Mouse (Mus musculus) spleen, adult 2 months (tissue): ENCODE measurements around the gene Brd1.

ENCODE experiments used
- CTCF ChIP-seq: fragments of 200-500 bp; IDR thresholded peaks from 2 replicates; pipeline ENCODE4 v1.5.1; 2011; ENCODE audit warnings: mild to moderate bottlenecking, inconsistent platforms; ENCODE audit not compliant: insufficient read depth, insufficient read length, insufficient replicate concordance; ENCODE audit errors: extremely low read depth
- POLR2A ChIP-seq: fragments of 200-500 bp; IDR thresholded peaks from 2 replicates; pipeline ENCODE4 v1.6.1; 2011; ENCODE audit warnings: low read depth, low read length, inconsistent platforms

DNA sequence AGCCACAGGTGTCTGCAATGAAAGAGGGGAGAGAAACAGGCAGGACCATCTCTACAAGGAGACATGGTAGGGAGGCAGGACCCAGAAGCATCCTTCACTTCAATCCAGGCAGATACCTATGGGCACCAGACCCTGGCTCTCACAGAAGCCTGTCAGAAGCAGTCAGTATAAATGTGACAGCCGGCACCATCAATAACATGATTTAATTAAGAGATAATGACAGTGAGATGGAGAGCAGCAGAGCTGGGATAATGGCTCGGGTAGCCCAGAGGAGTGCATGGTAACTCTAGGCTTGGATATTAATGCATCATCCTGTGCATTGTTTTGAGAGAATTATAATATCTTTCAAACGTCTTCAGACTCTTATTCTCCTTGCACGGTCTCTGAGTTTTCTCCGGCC lies 58.0 kb downstream of the Brd1 start:
- no peak for TF ChIP-seq CTCF
- TF ChIP-seq POLR2A: no peak
